In the genomic region with DNA sequence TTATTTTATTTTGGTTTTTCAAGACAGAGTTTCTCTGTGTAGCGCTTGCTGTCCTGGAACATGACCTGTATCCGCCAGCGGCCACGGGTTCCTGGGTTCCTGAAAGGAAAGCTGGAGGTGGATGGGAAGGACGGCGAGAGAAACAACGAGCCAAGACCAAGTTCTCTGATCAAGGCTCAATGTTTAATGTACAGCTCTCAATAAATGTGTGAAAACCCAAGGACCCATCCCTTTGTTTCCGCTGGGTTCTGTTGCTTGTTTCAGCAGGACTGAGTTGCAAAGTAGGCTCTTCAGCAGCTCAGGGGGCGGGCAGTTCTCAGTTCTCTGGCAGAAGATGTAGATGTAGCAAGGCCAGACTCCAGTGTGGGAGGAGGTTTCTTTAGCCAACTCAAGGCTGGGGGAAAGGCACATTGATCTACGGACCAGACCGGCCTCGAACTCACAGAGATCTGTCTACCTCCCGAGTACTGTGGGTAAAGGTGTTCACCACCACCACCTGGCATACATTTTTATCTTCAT, we compare ENCODE assay signal across 25 mouse cellular contexts. TPM values are rescaled to one million over a fixed set of nuclear protein-coding genes. Genes with fewer than 3 reads are reported as not detected.
DNase-seq lines count a peak whose midpoint lies in the region; ATAC-seq lines count a peak whose summit lies in the region.
"Had no signal": no experiment of that assay in that cellular context is flagged by ENCODE, and none has a peak within 500 bp of the region (broad histone marks: within the 10 kb centered on the region; RNA-seq: fewer than 3 reads in every experiment).

No protein-coding gene starts in this region.

- H3K27ac ChIP-seq in heart, embryonic 11.5 days (ENCODE audit: low read depth, low read length), result no peak overlapping the region
- H3K27ac ChIP-seq in neural tube, embryonic 15.5 days (replicated peaks), result no peak overlapping the region

- 89% methylated on average over 13 of the region's 13 CpGs for WGBS in heart, embryonic 11.5 days (ENCODE audit: insufficient replicate concordance)
- 94% methylated on average over 13 of the region's 13 CpGs for WGBS in neural tube, embryonic 15.5 days

- H3K4me1 ChIP-seq in heart, embryonic 11.5 days (ENCODE audit: control insufficient read depth, insufficient read depth, low read length), result no peaks in the 10 kb centered on the region
- H3K4me1 ChIP-seq in neural tube, embryonic 15.5 days, result no peaks in the 10 kb centered on the region

- H3K9me3 ChIP-seq in heart, embryonic 11.5 days (replicated peaks; ENCODE audit: control insufficient read depth, low read length), result no peaks in the 10 kb centered on the region
- H3K9me3 ChIP-seq in neural tube, embryonic 15.5 days (replicated peaks), result no peaks in the 10 kb centered on the region
- H3K9me3 ChIP-seq: G1E had no signal

- peak; percentile 61 for DNase-seq in heart, adult 11 months
- DNase-seq in ZHBTc4 (ENCODE audit: low read depth, low spot score) (peak; percentile 52), adipocyte (ENCODE audit: low spot score) (peak; percentile 13)
- peak; percentile 40 for DNase-seq in brain, adult 2 months (ENCODE audit: low read depth, low spot score)
- no peak for DNase-seq in adrenal gland, adult 8-10 months
- no peak for DNase-seq in ovary, postnatal 36 days (ENCODE audit: low spot score)
- DNase-seq: adrenal gland, adult 2 months; adrenal gland, postnatal 10 days; adrenal gland, postnatal 14 days; adrenal gland, postnatal 25 days; adrenal gland, postnatal 36 days; B cell, adult 2 months; cerebellum, adult 11 months; cerebellum, adult 11-12 months; cerebellum, adult 18-20 months; cerebellum, adult 2 months; cerebellum, adult 8-10 months; cerebellum, adult 9-10 months had no signal

- no peak overlapping the region for H3K9ac ChIP-seq in heart, embryonic 11.5 days (ENCODE audit: low read depth, low read length)
- no peak overlapping the region for H3K9ac ChIP-seq in neural tube, embryonic 15.5 days (replicated peaks)

- no peaks in the 10 kb centered on the region for H3K27me3 ChIP-seq in heart, embryonic 11.5 days (ENCODE audit: control insufficient read depth, insufficient read depth, low read length)
- H3K27me3 ChIP-seq in neural tube, embryonic 15.5 days (replicated peaks), result no peaks in the 10 kb centered on the region
- H3K27me3 ChIP-seq: CH12.LX, Patski had no signal

- H3K36me3 ChIP-seq in heart, embryonic 11.5 days (ENCODE audit: control insufficient read depth, insufficient read depth, low read length), result no peaks in the 10 kb centered on the region
- no peaks in the 10 kb centered on the region for H3K36me3 ChIP-seq in neural tube, embryonic 15.5 days
- H3K36me3 ChIP-seq: G1E had no signal

- H3K4me2 ChIP-seq in heart, embryonic 11.5 days, result no peak overlapping the region
- no peak overlapping the region for H3K4me2 ChIP-seq in neural tube, embryonic 15.5 days

- no peak overlapping the region for H3K4me3 ChIP-seq in heart, embryonic 11.5 days (ENCODE audit: low read depth, low read length)
- no peak overlapping the region for H3K4me3 ChIP-seq in neural tube, embryonic 15.5 days (replicated peaks)

- no peak for ATAC-seq in heart, embryonic 11.5 days (replicated peaks; ENCODE audit: insufficient number of reproducible peaks, low FRiP score, low TSS enrichment)
- no peak for ATAC-seq in neural tube, embryonic 15.5 days (ENCODE audit: low FRiP score)
- ATAC-seq: activated CD4-positive, CD25-positive, alpha-beta regulatory T cell, adult 4 months; CD4-positive, CD25-positive, alpha-beta regulatory T cell, adult 4 months; Patski had no signal

RNA-seq across cellular contexts. Expression of gene Mapk3, which starts 17.4 kb away (rescaled TPM):
- 48.2 and 52.1 TPM in 2 replicates for polyA plus RNA-seq in heart, embryonic 11.5 days (2014; fragmentation: Nextera tagmentation; extraction: Ambion mirVana)
- total RNA-seq in adrenal gland, adult 8-10 months (2022), result 100 to 1,000 TPM; 117 to 195 (median 156) TPM
- 104 and 105 TPM in 2 replicates for polyA plus RNA-seq in neural tube, embryonic 15.5 days (2015; fragmentation: Nextera tagmentation; extraction: Ambion mirVana)

RNA-seq across cellular contexts. Expression of gene Gdpd3, which starts 24.1 kb away (rescaled TPM):
- 0.92 and 1.4 TPM in 2 replicates for polyA plus RNA-seq in heart, embryonic 11.5 days (2014; fragmentation: Nextera tagmentation; extraction: Ambion mirVana)
- total RNA-seq in adrenal gland, adult 8-10 months (2022), result 1 to 10 TPM; 1.8 to 9.2 (median 5.6) TPM
- 1.0 and 1.5 TPM in 2 replicates for polyA plus RNA-seq in neural tube, embryonic 15.5 days (2015; fragmentation: Nextera tagmentation; extraction: Ambion mirVana)

RNA-seq across cellular contexts. Expression of gene Coro1a, which starts 34.4 kb away (rescaled TPM):
- polyA plus RNA-seq in heart, embryonic 11.5 days (2014; fragmentation: Nextera tagmentation; extraction: Ambion mirVana), result 13.1 and 13.8 TPM in 2 replicates
- total RNA-seq in adrenal gland, adult 8-10 months (2022), result 10 to 100 TPM; 21.0 to 28.2 (median 25.0) TPM
- polyA plus RNA-seq in neural tube, embryonic 15.5 days (2015; fragmentation: Nextera tagmentation; extraction: Ambion mirVana), result 120 and 192 TPM in 2 replicates

RNA-seq across cellular contexts. Expression of gene Ypel3, which starts 34.7 kb away (rescaled TPM):
- polyA plus RNA-seq in heart, embryonic 11.5 days (2014; fragmentation: Nextera tagmentation; extraction: Ambion mirVana), result 79.6 and 84.9 TPM in 2 replicates
- 100 to 1,000 TPM; 114 to 148 (median 125) TPM for total RNA-seq in adrenal gland, adult 8-10 months (2022)
- polyA plus RNA-seq in neural tube, embryonic 15.5 days (2015; fragmentation: Nextera tagmentation; extraction: Ambion mirVana), result 187 and 207 TPM in 2 replicates

RNA-seq across cellular contexts. Expression of gene Tbx6, which starts 39.3 kb away (rescaled TPM):
- 0.31 and 0.45 TPM in 2 replicates for polyA plus RNA-seq in heart, embryonic 11.5 days (2014; fragmentation: Nextera tagmentation; extraction: Ambion mirVana)
- total RNA-seq in adrenal gland, adult 8-10 months (2022), result under 1 TPM in 3 of 4 experiments, not detected in 1; 0.35 to 0.74 (median 0.56) TPM
- polyA plus RNA-seq in neural tube, embryonic 15.5 days (2015; fragmentation: Nextera tagmentation; extraction: Ambion mirVana), result 0.34 and 0.35 TPM in 2 replicates

Comparison
In these comparisons a context has a peak if more than half of its experiments do, and no peak if none do; other contexts are left out.
1. DNase-seq: peak in heart, adult 11 months (single experiment), ZHBTc4 (single experiment), adipocyte (single experiment) and brain, adult 2 months (single experiment); none in adrenal gland, adult 8-10 months (single experiment) and ovary, postnatal 36 days (single experiment).